Mouse (Mus musculus) testis, adult 10 weeks (tissue): ENCODE measurements around the gene Fgf8. TPM values are rescaled to one million over a fixed set of nuclear protein-coding genes. Genes with fewer than 3 reads are reported as not detected.

Source experiments
- polyA plus RNA-seq: library from polyadenylated mRNA; stranded (reverse); fragments of 350-450 nt; fragmentation: Illumina TruSeq; extraction: RNeasy Lipid Tissue Mini Kit (QIAGEN cat#74804); gene quantifications from one replicate; pipeline ENCODE4 v1.2.3, GENCODE M21; 2014; ENCODE audit warnings: low read depth, low replicate concordance

The Fgf8 gene
- polyA plus RNA-seq, result not detected

GRCm38 (mm10) chr19:45742218-45742983, at the start of gene Fgf8:
Gene Fgf8, minus strand, starts transcription at chr19:45742915.

GRCm38 (mm10) chr19:45783181-45783932, 40.6 kb upstream of the Fgf8 start, which contains the start of gene Mgea5:
Gene Mgea5, minus strand, starts transcription at chr19:45783837.

GRCm38 (mm10) chr19:45749243-45750043, 6.7 kb upstream of the Fgf8 start, which contains the start of gene Npm3:
Gene Npm3, minus strand, starts transcription at chr19:45749591.

Other genes starting within 250 kb of the Fgf8 start
- gene Poll, start 182.4 kb downstream of the Fgf8 start, polyA plus RNA-seq, result 0.87 TPM
- gene Gm17018, start 182.3 kb downstream of the Fgf8 start, polyA plus RNA-seq, result 15.4 TPM
- gene Fbxw4, start 82.6 kb downstream of the Fgf8 start, polyA plus RNA-seq, result 0.52 TPM
- 44.8 TPM for gene Npm3, start 6.7 kb upstream of the Fgf8 start, polyA plus RNA-seq
- gene Mgea5, start 40.9 kb upstream of the Fgf8 start, polyA plus RNA-seq, result 160 TPM
- gene Kcnip2, start 73.1 kb upstream of the Fgf8 start, polyA plus RNA-seq, result 16.6 TPM